In the genomic region with DNA sequence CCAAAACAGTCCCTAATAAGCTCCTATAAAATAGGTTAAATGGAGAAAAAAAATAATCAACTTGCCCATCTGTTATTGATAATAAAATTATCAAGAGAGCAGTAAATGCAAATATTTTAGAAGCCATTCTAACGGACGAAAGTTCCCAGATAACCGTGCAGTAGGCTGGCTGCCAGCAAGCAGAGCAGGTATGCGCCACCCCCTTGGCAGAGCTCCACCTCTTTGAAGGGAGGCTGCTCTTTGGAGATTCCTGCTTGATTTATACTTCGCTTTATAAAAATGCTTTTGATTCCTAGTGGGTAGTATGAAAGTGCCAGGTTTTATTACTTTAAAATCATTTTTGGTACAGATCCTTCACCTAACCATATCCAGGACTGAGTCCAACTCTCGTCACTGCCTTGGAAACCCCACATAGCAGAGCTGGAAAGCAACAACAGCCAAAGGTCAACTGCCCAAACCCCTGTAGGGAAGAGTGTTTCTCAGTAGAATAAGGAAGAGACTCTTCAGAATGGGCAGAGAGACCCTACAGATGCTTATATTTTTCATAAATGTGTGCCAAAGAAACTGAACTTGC, we compare ENCODE assay signal across 8 mouse cellular contexts.
DNase-seq lines count a peak whose midpoint lies in the region; ATAC-seq and TF ChIP-seq lines count a peak whose summit lies in the region.

No protein-coding gene starts in this region.

- no peak for ATAC-seq in intestine, postnatal 0 days

- TF ChIP-seq EP300 in heart, adult 2 months (IDR thresholded peaks at IDR 0.05; ENCODE audit: insufficient read depth, low read depth, low read length): no peak

- H3K27ac ChIP-seq in heart, adult 2 months: peak overlapping the region; percentile 55
- H3K27ac ChIP-seq in intestine, postnatal 0 days (ENCODE audit: low read depth, low read length): no peak overlapping the region

- TF ChIP-seq POLR2A in heart, adult 2 months (IDR thresholded peaks at IDR 0.05; ENCODE audit: insufficient read depth, low read depth, low read length): no peak

- H3K27me3 ChIP-seq in heart, adult 2 months (ENCODE audit: control insufficient read depth, insufficient read depth, low read length): no peaks in the 10 kb centered on the region
- no peaks in the 10 kb centered on the region for H3K27me3 ChIP-seq in intestine, postnatal 0 days (replicated peaks; ENCODE audit: control insufficient read depth, insufficient read depth, low read length)

- no peaks in the 10 kb centered on the region for H3K36me3 ChIP-seq in heart, adult 2 months (ENCODE audit: control insufficient read depth, insufficient read depth, low read length)
- no peaks in the 10 kb centered on the region for H3K36me3 ChIP-seq in intestine, postnatal 0 days (ENCODE audit: control insufficient read depth, insufficient read depth)

- H3K9ac ChIP-seq in heart, adult 2 months (ENCODE audit: low read depth, low read length): no peak overlapping the region
- H3K9ac ChIP-seq in intestine, postnatal 0 days (ENCODE audit: low read depth, low read length): no peak overlapping the region

- intact Hi-C loops in heart, adult 2 months (cut with DNase I): loop anchor here (10.0 kb wide), 1 partner anchor 76 kb away; no protein-coding TSS in a partner anchor

- peak overlapping the region; percentile 15 for H3K4me3 ChIP-seq in heart, adult 2 months
- H3K4me3 ChIP-seq in intestine, postnatal 0 days (ENCODE audit: low read depth, low read length): no peak overlapping the region

- 22% methylated on average over 6 of the region's 6 CpGs for WGBS in heart, adult 2 months
- 30% methylated on average over 6 of the region's 6 CpGs for WGBS in intestine, postnatal 0 days

- H3K4me1 ChIP-seq in heart, adult 2 months (ENCODE audit: control insufficient read depth, insufficient read depth, low read length): no peaks in the 10 kb centered on the region; the same call in 1 of the 2 replicates
- no peaks in the 10 kb centered on the region for H3K4me1 ChIP-seq in intestine, postnatal 0 days (replicated peaks; ENCODE audit: control insufficient read depth, insufficient read depth, low read length)

- H3K79me2 ChIP-seq in heart, adult 2 months (replicated peaks; ENCODE audit: control insufficient read depth, insufficient read depth, low read length): no peaks in the 10 kb centered on the region

- no peak for TF ChIP-seq CTCF in heart, adult 2 months (IDR thresholded peaks at IDR 0.05)
- TF ChIP-seq CTCF in intestine, postnatal 0 days (IDR thresholded peaks at IDR 0.05; ENCODE audit: low read depth): no peak

- peak overlapping the region; percentile 38 for H3K4me2 ChIP-seq in intestine, postnatal 0 days (replicated peaks; ENCODE audit: low read depth)

- peak; percentile 44 to 53 for DNase-seq in heart, adult 2 months
- DNase-seq in heart, adult 8-10 months (ENCODE audit: low spot score): no peak
- peak; percentile 27 to 41 for DNase-seq in urinary bladder, adult 18-20 months (ENCODE audit: low spot score in 2 of 2)
- no peak for DNase-seq in urinary bladder, adult 2 months (ENCODE audit: low spot score)
- peak; percentile 37 to 62 for DNase-seq in urinary bladder, postnatal 36 days (ENCODE audit: low spot score in 2 of 2)
- DNase-seq in layer of hippocampus, postnatal 36 days: no peak
- DNase-seq in right cerebral cortex, postnatal 10 days (ENCODE audit: low spot score in 2 of 2): no peak

- H3K9me3 ChIP-seq in intestine, postnatal 0 days (ENCODE audit: control insufficient read depth): no peaks in the 10 kb centered on the region

Comparison
In these comparisons a context has a peak if more than half of its experiments do, and no peak if none do; other contexts are left out.
1. DNase-seq: peak in heart, adult 2 months (2 of 2), urinary bladder, adult 18-20 months (2 of 2) and urinary bladder, postnatal 36 days (2 of 2); none in heart, adult 8-10 months (single experiment), urinary bladder, adult 2 months (single experiment), layer of hippocampus, postnatal 36 days (0 of 2) and right cerebral cortex, postnatal 10 days (0 of 2).